Mouse (Mus musculus) CH12.LX (cell line): Measurements from ENCODE around the gene Lamtor2. TPM values are rescaled to one million over a fixed set of nuclear protein-coding genes. Genes with fewer than 3 reads are reported as not detected.

Source experiments
- DNase-seq: peaks from one replicate; pipeline ENCODE4 v3.0.0-alpha.2; 2013; ENCODE audit errors: extremely low read depth
- H3K27ac ChIP-seq: 2 replicates; pipeline ENCODE4 v1.5.1; 2012; ENCODE audit warnings: low read depth, mild to moderate bottlenecking, control low read depth, moderate library complexity; ENCODE audit not compliant: insufficient read depth
- H3K27me3 ChIP-seq: replicated peaks from 2 replicates; pipeline ENCODE3; 2012; ENCODE audit warnings: inconsistent platforms
- H3K36me3 ChIP-seq, 2 experiments: replicated peaks in 1 of 2; 2 replicates each; pipeline versions ENCODE3 to v1.6.1; 2012; ENCODE audit warnings: inconsistent platforms in 1 of 2, low read length in 1 of 2, mild to moderate bottlenecking in 1 of 2, mixed read lengths in 1 of 2, moderate library complexity in 1 of 2; ENCODE audit not compliant: control insufficient read depth in 1 of 2, insufficient read depth in 1 of 2
- H3K4me1 ChIP-seq, 2 experiments: 2 replicates each; pipeline ENCODE4 v1.6.1; 2012; ENCODE audit warnings: inconsistent platforms in 1 of 2, moderate library complexity in 1 of 2; ENCODE audit not compliant: insufficient read depth in 2 of 2, control insufficient read depth in 1 of 2
- H3K4me2 ChIP-seq: 2 replicates; pipeline ENCODE4 v1.6.1; 2012; ENCODE audit warnings: low read depth, mild to moderate bottlenecking, control low read depth; ENCODE audit not compliant: poor library complexity, insufficient read depth, severe bottlenecking
- H3K4me3 ChIP-seq, 3 experiments: fragments of 150-350 bp in 1 of 3; sonication (generic) in 1 of 3; replicated peaks in 1 of 3; 2 replicates each; pipeline versions ENCODE3 to v1.5.1; 2011 to 2012; ENCODE audit warnings: low read depth in 2 of 3, low read length in 2 of 3, mild to moderate bottlenecking in 2 of 3, moderate library complexity in 2 of 3, control low read depth in 1 of 3, improper control_type of control experiment in 1 of 3, inconsistent platforms in 1 of 3, mixed read lengths in 1 of 3; ENCODE audit not compliant: poor library complexity in 1 of 3
- H3K79me2 ChIP-seq: replicated peaks from 2 replicates; pipeline ENCODE4 v1.6.1; 2012; ENCODE audit warnings: mild to moderate bottlenecking, moderate library complexity; ENCODE audit not compliant: control insufficient read depth, poor library complexity, insufficient read depth, severe bottlenecking; ENCODE audit errors: extremely low read depth
- H3K9ac ChIP-seq: 2 replicates; pipeline ENCODE4 v1.6.1; 2012; ENCODE audit warnings: low read depth, mild to moderate bottlenecking, control low read depth, moderate library complexity; ENCODE audit not compliant: insufficient read depth
- H3K9me3 ChIP-seq: replicated peaks from 2 replicates; pipeline ENCODE3; 2012; ENCODE audit warnings: low read length, inconsistent platforms, mixed read lengths
- CHD1 ChIP-seq: IDR thresholded peaks from 2 replicates; pipeline ENCODE4 v1.6.1; 2012; ENCODE audit warnings: low read depth, low read length, improper control_type of control experiment, inconsistent platforms
- EP300 ChIP-seq: IDR thresholded peaks from 2 replicates; pipeline ENCODE4 v1.6.1; 2011; ENCODE audit warnings: low read length, improper control_type of control experiment
- ETS1 ChIP-seq: conservative IDR thresholded peaks from 2 replicates; pipeline ENCODE4 v1.6.1; 2012; ENCODE audit warnings: low read depth, mild to moderate bottlenecking, inconsistent platforms, low read length, improper control_type of control experiment, moderate library complexity
- HCFC1 ChIP-seq: IDR thresholded peaks from 2 replicates; pipeline ENCODE4 v1.6.1; 2012; ENCODE audit warnings: low read depth, mild to moderate bottlenecking, inconsistent platforms, low read length, improper control_type of control experiment
- IRF4 ChIP-seq: IDR thresholded peaks from 2 replicates; pipeline ENCODE4 v1.6.1; 2014; ENCODE audit warnings: low read depth, mild to moderate bottlenecking, inconsistent platforms, low read length, improper control_type of control experiment
- JUND ChIP-seq: conservative IDR thresholded peaks from 2 replicates; pipeline ENCODE4 v1.6.1; 2011; ENCODE audit warnings: low read depth, low read length, improper control_type of control experiment
- MAFK ChIP-seq: IDR thresholded peaks from 2 replicates; pipeline ENCODE4 v1.6.1; 2011; ENCODE audit warnings: low read length, improper control_type of control experiment; ENCODE audit not compliant: insufficient replicate concordance
- MAX ChIP-seq: IDR thresholded peaks from 2 replicates; pipeline ENCODE4 v1.6.1; 2011; ENCODE audit warnings: low read length, improper control_type of control experiment
- MAZ ChIP-seq: IDR thresholded peaks from 2 replicates; pipeline ENCODE4 v1.6.1; 2012; ENCODE audit warnings: low read depth, mild to moderate bottlenecking, inconsistent platforms, low read length, improper control_type of control experiment, moderate library complexity
- MEF2A ChIP-seq: IDR thresholded peaks from 2 replicates; pipeline ENCODE4 v1.6.1; 2014; ENCODE audit warnings: low read depth, mild to moderate bottlenecking, inconsistent platforms, low read length, improper control_type of control experiment, borderline replicate concordance
- MXI1 ChIP-seq: IDR thresholded peaks from 2 replicates; pipeline ENCODE4 v1.6.1; 2011; ENCODE audit warnings: mild to moderate bottlenecking, low read depth, low read length, improper control_type of control experiment
- MYC ChIP-seq: IDR thresholded peaks from 2 replicates; pipeline ENCODE4 v1.6.1; 2011; ENCODE audit warnings: low read depth, mild to moderate bottlenecking, improper control_type of control experiment, low read length
- NELFE ChIP-seq: IDR thresholded peaks from 2 replicates; pipeline ENCODE4 v1.6.1; 2011; ENCODE audit warnings: low read depth, low read length, improper control_type of control experiment
- NRF1 ChIP-seq: IDR thresholded peaks from 2 replicates; pipeline ENCODE4 v1.6.1; 2014; ENCODE audit warnings: low read depth, mild to moderate bottlenecking, inconsistent platforms, low read length, improper control_type of control experiment, moderate library complexity
- PAX5 ChIP-seq: IDR thresholded peaks from 2 replicates; pipeline ENCODE4 v1.6.1; 2012; ENCODE audit warnings: low read length, inconsistent platforms, mixed read lengths
- POLR2A ChIP-seq: IDR thresholded peaks from 2 replicates; pipeline ENCODE4 v1.6.1; 2011; ENCODE audit warnings: low read depth, mild to moderate bottlenecking, improper control_type of control experiment, low read length
- RCOR1 ChIP-seq: conservative IDR thresholded peaks from 2 replicates; pipeline ENCODE4 v1.6.1; 2012; ENCODE audit warnings: low read depth, mild to moderate bottlenecking, inconsistent platforms, low read length, improper control_type of control experiment
- SIN3A ChIP-seq: IDR thresholded peaks from 2 replicates; pipeline ENCODE4 v1.6.1; 2012; ENCODE audit warnings: low read length, improper control_type of control experiment, inconsistent platforms
- TBP ChIP-seq: conservative IDR thresholded peaks from 2 replicates; pipeline ENCODE4 v1.6.1; 2011; ENCODE audit warnings: low read depth, low read length, improper control_type of control experiment
- TCF12 ChIP-seq: IDR thresholded peaks from 2 replicates; pipeline ENCODE4 v1.6.1; 2014; ENCODE audit warnings: low read depth, mild to moderate bottlenecking, inconsistent platforms, low read length, improper control_type of control experiment
- UBTF ChIP-seq: IDR thresholded peaks from 2 replicates; pipeline ENCODE4 v1.6.1; 2012; ENCODE audit warnings: low read depth, mild to moderate bottlenecking, inconsistent platforms, low read length, improper control_type of control experiment, moderate library complexity
- ZC3H11A ChIP-seq: IDR thresholded peaks from 2 replicates; pipeline ENCODE4 v1.6.1; 2012; ENCODE audit warnings: low read depth, mild to moderate bottlenecking, inconsistent platforms, low read length, improper control_type of control experiment
- ZKSCAN1 ChIP-seq: IDR thresholded peaks from 2 replicates; pipeline ENCODE4 v1.6.1; 2012; ENCODE audit warnings: low read depth, inconsistent platforms, low read length, improper control_type of control experiment, borderline replicate concordance
- ZMIZ1 ChIP-seq: IDR thresholded peaks from 2 replicates; pipeline ENCODE4 v1.6.1; 2012; ENCODE audit warnings: low read depth, mild to moderate bottlenecking, inconsistent platforms, low read length, improper control_type of control experiment
- dilution Hi-C: fragments of 300-500 bp; cut with MboI; formaldehyde crosslinking; loops from 2 replicates; pipeline ENCODE4 v1.14.3; 2020; ENCODE audit warnings: low sequenced_read_pairs; ENCODE audit not compliant: extremely low pct_unique_long_range_greater_than_20kb, extremely low pct_ligation_motif_present
- in situ Hi-C: fragments of 300-500 bp; cut with MboI; formaldehyde crosslinking; loops from 3 replicates; pipeline ENCODE4 v1.14.3; 2019; ENCODE audit warnings: low sequenced_read_pairs, low pct_ligation_motif_present, low pct_unique_long_range_greater_than_20kb, mixed read lengths
- polyA plus RNA-seq: library from polyadenylated mRNA; unstranded; fragments of >175 nt; gene quantifications from 2 replicates; pipeline ENCODE4 v1.2.1, GENCODE M21; 2012; ENCODE audit warnings: low read depth; ENCODE audit not compliant: insufficient read length
- total RNA-seq, 2 experiments: library from RNA; depleted of rRNA; stranded (reverse); fragments of 300-350 nt in 1 of 2; fragments of >200 nt in 1 of 2; gene quantifications; 2 replicates each; pipeline ENCODE4 v1.2.3; 2012 to 2014

Lamtor2 gene
- total and polyA plus RNA-seq, 3 experiments, result 44.0 to 96.6 (median 56.0) TPM

GRCm38 (mm10) chr3:88552082-88552645 is 710 bp downstream of the Lamtor2 start:
- Histone ChIP-seq H3K79me2 (peaks cover 14% of the 10 kb centered on the region), H3K27me3 (no peaks in the 10 kb centered on the region), H3K4me2 (peak overlapping the region; percentile 71), H3K4me1 (peaks cover 7 to 28% of the 10 kb centered on the region in 2 experiments; a peak in 3 of 4 replicates), H3K9ac (peak overlapping the region; percentile 91), H3K9me3 (no peaks in the 10 kb centered on the region), H3K36me3 (peaks cover 19 to 42% of the 10 kb centered on the region in 2 experiments)
- in situ Hi-C loops (loop anchor here (10.0 kb wide), 1 partner anchor 203 kb away; no protein-coding TSS in a partner anchor), dilution Hi-C loops (no loop called here)
- DNase-seq, result no peak
- TF ChIP-seq ETS1, result no peak
- no peak for TF ChIP-seq ZKSCAN1
- TF ChIP-seq MXI1, result no peak
- no peak for TF ChIP-seq ZC3H11A
- no peak for TF ChIP-seq MAZ
- no peak for TF ChIP-seq HCFC1
- no peak for TF ChIP-seq NRF1
- no peak for TF ChIP-seq SIN3A
- no peak for TF ChIP-seq TCF12
- no peak for TF ChIP-seq JUND
- no peak for TF ChIP-seq RCOR1
- TF ChIP-seq EP300, result peak; percentile 27; the same call in 1 of the 2 replicates
- no peak for TF ChIP-seq POLR2A
- no peak for TF ChIP-seq CHD1
- peak; percentile 37; the same call in 1 of the 2 replicates for TF ChIP-seq IRF4
- TF ChIP-seq UBTF, result no peak
- TF ChIP-seq, all 38 proteins: peak for 2
- H3K27ac ChIP-seq, result no peak overlapping the region
- H3K4me3 ChIP-seq, result peak overlapping the region; percentile 92 to 97 (median 93)

DNA sequence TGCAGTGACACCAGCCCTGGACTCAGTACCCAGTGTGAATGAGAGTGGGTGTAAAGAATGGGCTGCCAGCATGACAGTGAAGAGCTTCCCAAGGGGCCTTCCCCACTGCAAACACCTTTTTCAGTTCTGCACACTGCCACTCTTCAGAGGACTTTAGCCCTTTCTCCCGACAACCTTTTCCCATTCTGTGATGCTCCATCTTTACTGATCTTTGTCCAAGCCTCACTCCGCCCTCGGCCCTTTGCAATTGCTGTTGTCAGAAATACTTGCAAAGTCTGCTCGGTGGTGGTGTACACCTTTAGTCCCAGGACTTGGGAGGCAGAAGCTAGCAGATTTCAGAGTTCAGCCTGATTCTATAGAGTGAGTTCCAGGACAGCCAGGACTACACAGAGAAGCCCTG is 1.3 kb downstream of the Lamtor2 start:
- in situ Hi-C loops, result loop anchor here (10.0 kb wide), 1 partner anchor 203 kb away; no protein-coding TSS in a partner anchor
- no peaks in the 10 kb centered on the region for H3K9me3 ChIP-seq
- peak overlapping the region; percentile 71 for H3K4me2 ChIP-seq
- peaks cover 14% of the 10 kb centered on the region for H3K79me2 ChIP-seq
- TF ChIP-seq EP300 (no peak), PAX5 (no peak), MEF2A (no peak), POLR2A (no peak), NELFE (no peak), ZMIZ1 (no peak), MAFK (no peak), MAX (no peak), SIN3A (no peak), HCFC1 (no peak), MYC (no peak), CHD1 (no peak), TBP (no peak)
- TF ChIP-seq, all 38 proteins: peak for 0
- Histone ChIP-seq H3K4me1 (peaks cover 7 to 28% of the 10 kb centered on the region in 2 experiments; a peak in 3 of 4 replicates), H3K36me3 (peaks cover 15 to 42% of the 10 kb centered on the region in 2 experiments), H3K27me3 (no peaks in the 10 kb centered on the region), H3K9ac (no peak overlapping the region; the same call in 1 of the 2 replicates), H3K27ac (no peak overlapping the region), H3K4me3 (no peak overlapping the region)
- DNase-seq, result no peak
- dilution Hi-C loops, result no loop called here
